Mouse (Mus musculus) heart, adult 2 months (tissue): ENCODE data around the gene Gm13277.
"Not testable (repeated sequence)": the region's sequence is repeated elsewhere in the genome, so short reads cannot be mapped to it uniquely, and the experiment has no call there.

ENCODE experiments used
- CTCF ChIP-seq: fragments of 200-600 bp; IDR thresholded peaks from 2 replicates; pipeline ENCODE4 v1.8.1; 2022; ENCODE audit warnings: antibody characterized with exemption, mild to moderate bottlenecking, moderate library complexity
- EP300 ChIP-seq: fragments of 200-500 bp; IDR thresholded peaks from 2 replicates; pipeline ENCODE4 v1.6.1; 2011; ENCODE audit warnings: low read depth, low read length, control low read depth; ENCODE audit not compliant: insufficient read depth

GRCm38 (mm10) chr4:88776622-88777021 is 11.8 kb upstream of the Gm13277 start, which contains the start of gene Gm13289:
- TF ChIP-seq CTCF, EP300: not testable (repeated sequence)
